Mouse (Mus musculus): ENCODE results near the gene Olfr283.
A peak's percentile ranks its signal among the peaks of the same experiment; 100 is the strongest.
"Not testable (repeated sequence)": the region's sequence is repeated elsewhere in the genome, so short reads cannot be mapped to it uniquely, and the experiment has no call there.

Gene Olfr283

GRCm38 (mm10) chr15:98380846-98381245, at the start of gene Olfr283:
Olfr283 (minus strand) TSS chr15:98380946.
- no peak for DNase-seq

GRCm38 (mm10) chr15:98425188-98425587, 44.4 kb upstream of the Olfr283 start:
- DNase-seq: no peak

- DNase-seq: no peak
Observed at GRCm38 (mm10) chr15:98424753-98425152, 44.0 kb upstream of the Olfr283 start.

GRCm38 (mm10) chr15:98424326-98424725, 43.6 kb upstream of the Olfr283 start:
- no peak for DNase-seq

GRCm38 (mm10) chr15:98420897-98421296, 40.2 kb upstream of the Olfr283 start:
- no peak for DNase-seq

GRCm38 (mm10) chr15:98418096-98418495, 37.4 kb upstream of the Olfr283 start:
- no peak for DNase-seq

- DNase-seq: peak in 1 of 2 experiments; percentile 31
Observed at GRCm38 (mm10) chr15:98417285-98417684, 36.5 kb upstream of the Olfr283 start.

- not testable (repeated sequence) for DNase-seq
Observed at GRCm38 (mm10) chr15:98416802-98417201, 36.1 kb upstream of the Olfr283 start.

GRCm38 (mm10) chr15:98415996-98416395, 35.2 kb upstream of the Olfr283 start:
- no peak for DNase-seq

- DNase-seq: no peak
Observed at GRCm38 (mm10) chr15:98410249-98410648, 29.5 kb upstream of the Olfr283 start.

- no peak for DNase-seq
Observed at GRCm38 (mm10) chr15:98409635-98410034, 28.9 kb upstream of the Olfr283 start.

- peak; percentile 38 to 68 for DNase-seq
Observed at GRCm38 (mm10) chr15:98408406-98409060, 27.8 kb upstream of the Olfr283 start.

- DNase-seq: no peak
Observed at GRCm38 (mm10) chr15:98402356-98402755, 21.6 kb upstream of the Olfr283 start.

- no peak for DNase-seq
Observed at GRCm38 (mm10) chr15:98397136-98397535, 16.4 kb upstream of the Olfr283 start.

GRCm38 (mm10) chr15:98391903-98392187, 11.1 kb upstream of the Olfr283 start:
- peak; percentile 13 to 26 for DNase-seq

- peak in 1 of 2 experiments; percentile 20 for DNase-seq
Observed at GRCm38 (mm10) chr15:98391081-98391902, 10.5 kb upstream of the Olfr283 start.

GRCm38 (mm10) chr15:98389796-98390195, 9.1 kb upstream of the Olfr283 start:
- peak; percentile 77 to 88 for DNase-seq

GRCm38 (mm10) chr15:98387621-98388020, 6.9 kb upstream of the Olfr283 start:
- no peak for DNase-seq

- no peak for DNase-seq
Observed at GRCm38 (mm10) chr15:98378209-98378608, 2.5 kb downstream of the Olfr283 start.

GRCm38 (mm10) chr15:98340887-98341286, 39.9 kb downstream of the Olfr283 start, which contains the start of gene Olfr284:
Olfr284 (minus strand) TSS chr15:98340987.
- DNase-seq: no peak

Data from cerebellum, postnatal 14 days (tissue).